Mouse (Mus musculus) macrophage (primary cell): Measurements from ENCODE around the gene Rhox3h. TPM values are rescaled to one million over a fixed set of nuclear protein-coding genes. Genes with fewer than 3 reads are reported as not detected.
"Not testable (repeated sequence)": the region's sequence is repeated elsewhere in the genome, so short reads cannot be mapped to it uniquely, and the experiment has no call there.

Experiments
- H3K27ac ChIP-seq: fragments of 350-480 bp; formaldehyde crosslinking; 2 replicates; pipeline ENCODE4 v1.9.0; 2021
- H3K36me3 ChIP-seq: fragments of 350-480 bp; formaldehyde crosslinking; 2 replicates; pipeline ENCODE4 v1.9.0; 2021; ENCODE audit errors: inconsistent target
- H3K4me3 ChIP-seq: fragments of 350-480 bp; formaldehyde crosslinking; 2 replicates; pipeline ENCODE4 v1.9.0; 2021; ENCODE audit errors: inconsistent target
- H3K79me2 ChIP-seq: fragments of 350-480 bp; formaldehyde crosslinking; 2 replicates; pipeline ENCODE4 v1.9.0; 2021; ENCODE audit errors: inconsistent target
- WGBS: methylation state at CpG from one replicate; pipeline ENCODE4 v1.1.7; 2026; ENCODE audit warnings: inconsistent platforms; ENCODE audit not compliant: missing documents; 5-methylcytosine and 5-hydroxymethylcytosine counted together
- polyA plus RNA-seq: library from polyadenylated mRNA; stranded (reverse); fragments of 250-400 nt; gene quantifications from 3 replicates; pipeline ENCODE4 v1.2.4, GENCODE M21; 2018; ENCODE audit warnings: inconsistent platforms
- total RNA-seq, 78 experiments: library from RNA; depleted of rRNA; stranded (reverse); fragments of 250-400 nt; gene quantifications; 1 replicate in 9 of 78; 2 replicates in 24 of 78; 3 replicates in 43 of 78; 4 replicates in 2 of 78; pipeline ENCODE4 v1.2.4; 2018; ENCODE audit warnings: inconsistent platforms in 56 of 78

The Rhox3h gene
- not detected for total RNA-seq (2018; cell fraction: chromatin; rRNA removed)
- not detected for total RNA-seq (2018; cell fraction: cytosol; rRNA removed)
- not detected for total RNA-seq (2018; cell fraction: nucleus; rRNA removed)
- not detected in 3 replicates for polyA plus RNA-seq

DNA sequence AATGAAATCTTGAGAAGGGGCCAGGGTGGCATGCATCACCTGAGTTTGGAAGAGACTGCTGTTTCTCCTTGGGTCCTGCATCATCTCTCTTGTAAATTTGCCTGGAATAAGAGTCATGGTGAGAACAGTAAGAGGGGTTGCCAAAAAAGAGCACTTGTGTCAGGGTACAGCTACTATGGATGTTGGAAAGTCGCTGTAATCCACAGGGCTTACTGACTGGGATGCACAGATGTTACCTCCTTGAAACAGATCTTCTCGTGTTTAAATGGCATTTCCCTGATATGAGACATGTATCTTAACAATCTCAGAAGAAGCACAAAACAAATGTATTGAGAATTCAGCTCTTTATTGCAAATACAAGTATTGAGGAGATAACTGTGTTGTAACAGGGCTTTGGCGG, at the start of gene Rhox3h:
Gene Rhox3h (minus strand): TSS at position 101 of the 400 bp plus-strand sequence.
- not testable (repeated sequence) for H3K79me2 ChIP-seq, H3K36me3 ChIP-seq, H3K4me3 ChIP-seq, H3K27ac ChIP-seq
- no CpG with 5 or more reads among the region's 3 CpGs for WGBS

DNA sequence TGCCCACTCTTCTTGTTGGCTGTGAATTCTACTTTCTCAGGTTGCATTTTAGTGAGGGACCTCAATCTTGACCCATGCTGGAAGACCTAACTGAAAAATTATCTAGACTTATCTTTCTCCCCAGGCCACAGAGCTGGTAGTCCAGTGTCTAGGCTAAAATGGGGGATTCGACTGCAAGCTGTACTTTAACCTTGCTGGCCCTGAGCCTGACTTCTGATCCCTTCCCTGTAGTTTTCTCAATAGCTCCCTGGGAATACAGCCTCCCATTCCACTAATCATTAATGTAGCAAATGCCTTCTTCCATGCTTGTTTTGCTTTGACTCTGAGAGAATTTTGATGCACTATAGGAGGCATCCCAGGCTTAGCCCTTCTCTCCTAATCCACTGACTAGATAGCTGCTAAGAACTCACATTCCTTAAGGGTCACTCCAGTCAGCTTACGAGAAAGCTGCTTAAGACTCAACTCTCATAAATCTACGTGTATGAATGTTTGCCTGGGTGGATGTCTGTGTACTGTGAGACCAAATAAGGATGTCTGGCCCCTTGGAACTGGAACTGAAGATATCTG, 33.3 kb upstream of the Rhox3h start:
- Histone ChIP-seq H3K36me3 (no peaks in the 10 kb centered on the region), H3K4me3 (no peak overlapping the region), H3K79me2 (no peaks in the 10 kb centered on the region), H3K27ac (no peak overlapping the region)
- 95% methylated on average over 3 of the region's 3 CpGs for WGBS

DNA sequence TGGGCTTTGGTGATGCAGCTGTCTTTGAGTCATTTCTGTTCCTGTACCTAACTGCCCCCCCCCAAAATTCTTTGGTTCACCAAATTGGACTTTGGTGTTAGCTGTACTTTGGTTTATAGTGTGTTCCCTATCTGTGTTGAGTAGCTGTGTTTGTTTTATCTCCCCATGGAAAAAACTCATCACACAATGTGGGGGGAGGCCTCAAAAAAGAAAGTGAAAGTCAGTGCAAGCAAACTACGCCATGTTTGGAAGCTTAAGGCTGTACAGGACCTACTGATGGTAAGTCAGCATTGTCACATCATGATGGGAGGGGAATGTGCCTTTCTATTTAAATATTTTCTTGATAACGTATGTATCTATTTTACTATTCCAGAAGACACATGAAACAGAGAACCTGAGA, 23.7 kb upstream of the Rhox3h start:
- Histone ChIP-seq H3K79me2 (no peaks in the 10 kb centered on the region), H3K4me3 (no peak overlapping the region), H3K36me3 (no peaks in the 10 kb centered on the region), H3K27ac (no peak overlapping the region)
- 78% methylated on average over 1 of the region's 2 CpGs for WGBS

DNA sequence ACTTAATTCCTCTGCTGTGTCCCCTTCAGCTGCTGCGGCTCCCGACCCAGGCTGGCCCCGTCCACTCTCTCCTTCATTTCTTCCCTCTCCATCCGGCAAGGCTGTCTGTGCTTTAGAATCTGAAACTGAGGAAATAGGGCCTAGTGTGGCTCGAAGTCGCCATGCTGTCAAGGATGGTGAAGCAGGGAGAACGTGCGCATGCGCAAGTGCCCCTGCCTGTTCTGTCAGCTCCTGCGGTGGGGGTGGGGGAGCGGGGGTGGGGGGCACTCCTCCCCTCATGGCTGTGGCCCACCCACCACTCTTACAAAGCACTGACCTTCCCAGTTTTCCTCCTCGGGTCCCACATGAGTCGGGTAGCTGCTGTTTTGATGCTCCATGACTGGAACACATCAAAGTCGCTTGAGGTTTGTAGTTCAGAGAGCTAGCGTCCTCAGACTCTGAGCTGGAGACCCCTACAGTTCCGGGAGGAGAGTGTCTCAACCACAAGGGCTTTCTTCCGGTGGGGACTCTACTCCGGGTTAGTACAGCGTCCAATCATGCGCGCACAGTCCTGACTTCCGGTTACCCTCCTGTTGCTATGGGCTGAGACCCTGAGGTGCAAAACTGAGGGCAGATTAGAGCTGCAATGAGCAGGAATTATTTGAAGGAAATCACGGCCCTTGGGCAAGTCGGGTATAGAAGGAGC, 14.6 kb upstream of the Rhox3h start:
- Histone ChIP-seq H3K27ac (no peak overlapping the region), H3K4me3 (no peak overlapping the region), H3K79me2 (no peaks in the 10 kb centered on the region), H3K36me3 (no peaks in the 10 kb centered on the region)
- WGBS: 83% methylated on average over 17 of the region's 24 CpGs

DNA sequence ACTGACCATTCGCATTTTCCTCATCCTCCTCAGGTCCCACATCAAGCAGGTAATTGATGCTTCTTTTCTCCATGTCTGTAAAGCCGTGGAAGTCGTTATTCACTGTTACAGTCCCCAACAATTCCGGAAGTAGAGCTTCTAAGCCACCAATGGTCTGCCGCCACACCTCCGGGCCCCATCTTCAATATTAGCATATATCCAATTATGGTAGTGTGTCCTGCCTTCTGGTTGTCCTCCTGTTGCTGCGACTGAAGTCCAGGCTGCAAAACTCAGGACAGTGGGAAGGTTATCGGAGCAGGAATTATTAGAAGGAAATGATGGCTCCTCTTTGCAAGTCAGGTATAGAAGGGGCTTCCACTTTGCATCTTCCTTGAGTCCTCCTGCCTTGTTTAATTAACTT, 4.6 kb upstream of the Rhox3h start, which contains the start of gene Rhox2h:
Gene Rhox2h (minus strand): TSS at position 101 of the 400 bp plus-strand sequence.
- not testable (repeated sequence) for H3K27ac ChIP-seq, H3K4me3 ChIP-seq, H3K36me3 ChIP-seq, H3K79me2 ChIP-seq
- WGBS: 88% methylated on average over 3 of the region's 8 CpGs

DNA sequence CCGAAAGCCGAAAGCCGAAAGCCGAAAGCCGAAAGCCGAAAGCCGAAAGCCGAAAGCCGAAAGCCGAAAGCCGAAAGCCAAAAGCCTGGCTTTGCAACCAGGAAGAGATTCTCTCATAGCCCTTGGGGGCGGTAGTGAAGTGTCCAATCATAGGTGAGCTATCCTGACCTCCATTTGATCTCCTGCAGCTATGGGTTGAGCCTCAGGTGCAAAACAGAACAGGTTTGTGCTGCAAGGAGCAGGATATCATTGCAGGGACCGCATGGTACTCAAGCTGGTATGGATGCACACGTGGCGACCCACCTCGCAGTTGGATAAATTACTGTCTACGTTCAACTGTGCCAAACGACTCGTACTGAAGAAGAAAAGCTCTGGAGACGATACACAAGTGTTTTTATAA, 17.3 kb downstream of the Rhox3h start, which contains the start of gene Rhox4g:
Gene Rhox4g (minus strand): TSS at position 101 of the 400 bp plus-strand sequence.
- WGBS: 100% methylated on average over 2 of the region's 20 CpGs
- not testable (repeated sequence) for H3K27ac ChIP-seq, H3K79me2 ChIP-seq, H3K36me3 ChIP-seq, H3K4me3 ChIP-seq

DNA sequence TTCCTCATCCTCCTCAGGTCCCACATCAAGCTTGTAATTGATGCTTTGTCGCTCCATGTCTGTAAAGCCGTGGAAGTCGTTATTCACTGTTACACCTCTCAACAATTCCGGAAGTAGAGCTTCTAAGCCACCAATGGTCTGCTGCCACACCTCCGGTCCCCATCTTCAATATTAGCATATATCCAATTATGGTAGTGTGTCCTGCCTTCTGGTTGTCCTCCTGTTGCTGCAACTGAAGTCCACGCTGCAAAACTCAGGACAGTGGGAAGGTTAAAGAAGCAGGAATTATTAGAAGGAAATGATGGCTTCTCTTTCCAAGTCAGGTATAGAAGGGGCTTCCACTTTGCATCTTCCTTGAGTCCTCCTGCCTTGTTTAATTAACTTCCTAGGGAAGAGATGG, 25.2 kb downstream of the Rhox3h start, which contains the start of gene Rhox2g:
Gene Rhox2g (minus strand): TSS at position 101 of the 400 bp plus-strand sequence.
- not testable (repeated sequence) for H3K79me2 ChIP-seq, H3K4me3 ChIP-seq, H3K36me3 ChIP-seq, H3K27ac ChIP-seq
- 86% methylated on average over 4 of the region's 6 CpGs for WGBS

DNA sequence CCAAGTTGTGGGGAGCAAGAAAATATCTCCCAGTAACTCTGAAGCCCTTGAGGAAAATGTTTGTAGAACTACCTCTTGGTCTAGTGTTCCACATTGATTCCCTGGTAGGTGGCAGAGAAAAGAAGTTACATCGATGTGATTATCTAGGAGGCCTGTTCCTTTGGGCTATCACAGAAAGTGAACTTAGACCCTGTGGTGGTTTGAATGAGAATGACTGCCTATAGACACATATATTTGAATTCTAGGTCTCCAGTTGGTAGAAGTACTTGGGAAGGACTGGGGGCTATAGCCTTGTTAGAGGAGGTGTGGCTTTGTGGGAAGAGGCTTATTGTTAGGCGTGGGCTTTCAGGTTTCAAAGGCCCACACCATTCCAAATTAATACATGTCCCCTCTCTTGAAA, 40.1 kb downstream of the Rhox3h start, which contains the start of gene Rhox3g:
Gene Rhox3g (minus strand): TSS at position 101 of the 400 bp plus-strand sequence.
- not testable (repeated sequence) for H3K79me2 ChIP-seq, H3K4me3 ChIP-seq, H3K36me3 ChIP-seq, H3K27ac ChIP-seq
- 96% methylated on average over 2 of the region's 2 CpGs for WGBS

Other genes with a start within 250 kb of the Rhox3h start
- not detected in 3 replicates for gene Rhox4b, start 236.3 kb downstream of the Rhox3h start, polyA plus RNA-seq
- gene Rhox2c, start 215.1 kb downstream of the Rhox3h start, polyA plus RNA-seq: not detected in 3 replicates
- not detected in 3 replicates for gene Rhox3c, start 210.2 kb downstream of the Rhox3h start, polyA plus RNA-seq
- not detected in 3 replicates for gene Rhox4c, start 188.4 kb downstream of the Rhox3h start, polyA plus RNA-seq
- not detected in 3 replicates for gene Rhox2d, start 175.3 kb downstream of the Rhox3h start, polyA plus RNA-seq
- not detected in 3 replicates for gene Rhox4d, start 154.4 kb downstream of the Rhox3h start, polyA plus RNA-seq
- not detected in 3 replicates for gene Rhox2e, start 138.3 kb downstream of the Rhox3h start, polyA plus RNA-seq
- not detected in 3 replicates for gene Rhox3e, start 126.7 kb downstream of the Rhox3h start, polyA plus RNA-seq
- not detected in 3 replicates for gene Rhox4e, start 111.4 kb downstream of the Rhox3h start, polyA plus RNA-seq
- gene Rhox2f, start 97.4 kb downstream of the Rhox3h start, polyA plus RNA-seq: not detected in 3 replicates
- gene Rhox3f, start 87.8 kb downstream of the Rhox3h start, polyA plus RNA-seq: not detected in 3 replicates
- gene Rhox4f, start 61.1 kb downstream of the Rhox3h start, polyA plus RNA-seq: not detected in 3 replicates
- gene Rhox3g, start 40.2 kb downstream of the Rhox3h start, polyA plus RNA-seq: not detected in 3 replicates
- not detected in 3 replicates for gene Rhox2g, start 25.3 kb downstream of the Rhox3h start, polyA plus RNA-seq
- not detected in 3 replicates for gene Rhox4g, start 17.4 kb downstream of the Rhox3h start, polyA plus RNA-seq
- not detected in 3 replicates for gene Rhox2h, start 4.5 kb upstream of the Rhox3h start, polyA plus RNA-seq
- gene Rhox5, start 136.1 kb upstream of the Rhox3h start, polyA plus RNA-seq: not detected in 3 replicates
- not detected in 3 replicates for gene Rhox6, start 158.1 kb upstream of the Rhox3h start, polyA plus RNA-seq
- not detected in 3 replicates for gene Rhox7a, start 162.9 kb upstream of the Rhox3h start, polyA plus RNA-seq
- gene Rhox8, start 210.2 kb upstream of the Rhox3h start, polyA plus RNA-seq: not detected in 3 replicates
- gene Rhox7b, start 228.5 kb upstream of the Rhox3h start, polyA plus RNA-seq: not detected in 3 replicates
- not detected in 3 replicates for gene Rhox9, start 233.0 kb upstream of the Rhox3h start, polyA plus RNA-seq